Mouse (Mus musculus): ENCODE measurements around the gene Pstk. TPM values are rescaled to one million over a fixed set of nuclear protein-coding genes. Genes with fewer than 3 reads are reported as not detected.
A peak's percentile ranks its signal among the peaks of the same experiment; 100 is the strongest.

Gene Pstk
- total and polyA plus RNA-seq, 3 experiments = 35.0 to 59.5 (median 43.4) TPM

DNA sequence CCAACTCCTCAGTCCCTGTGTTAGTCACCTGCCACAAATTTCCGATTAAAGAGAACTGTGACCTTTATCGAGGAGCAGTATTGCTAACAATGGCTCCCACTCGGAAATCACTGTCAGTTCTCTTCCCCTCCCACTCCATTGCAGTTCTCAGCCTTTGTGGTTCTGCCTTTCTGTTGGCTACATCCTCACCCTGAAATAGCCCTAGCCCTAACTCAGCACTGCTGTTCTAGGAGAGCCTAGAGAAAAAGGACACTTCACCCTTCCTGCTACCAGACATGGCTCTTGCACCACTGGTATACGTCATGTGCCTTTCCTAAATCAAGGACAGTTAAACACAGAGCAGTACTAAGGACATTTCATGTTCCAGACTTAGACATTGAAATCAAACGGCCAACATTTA, 56.4 kb downstream of the Pstk start:
- 79% methylated on average over 5 of the region's 5 CpGs for WGBS
- DNase-seq = no peak
- H3K27ac ChIP-seq = no peak overlapping the region
- intact Hi-C loops (cut with DNase I) = no loop called here
- no peaks in the 10 kb centered on the region for H3K4me1 ChIP-seq (ENCODE audit: control insufficient read depth, insufficient read depth, low read length)
- no peaks in the 10 kb centered on the region for H3K36me3 ChIP-seq (ENCODE audit: control insufficient read depth, insufficient read depth, low read length)
- TF ChIP-seq POLR2A (IDR thresholded peaks at IDR 0.05; ENCODE audit: insufficient read depth, low read depth, low read length) = no peak
- no peak for TF ChIP-seq EP300 (IDR thresholded peaks at IDR 0.05; ENCODE audit: insufficient read depth, low read depth, low read length)
- TF ChIP-seq CTCF (IDR thresholded peaks at IDR 0.05) = no peak
- H3K9ac ChIP-seq (ENCODE audit: low read depth, low read length) = no peak overlapping the region
- no peak overlapping the region for H3K4me3 ChIP-seq
- 0 out of 2 replicates have a peak, but pooled peaks cover 2% of the 10 kb centered on the region for H3K79me2 ChIP-seq (replicated peaks; ENCODE audit: control insufficient read depth, insufficient read depth, low read length)
- no peaks in the 10 kb centered on the region for H3K27me3 ChIP-seq (ENCODE audit: control insufficient read depth, insufficient read depth, low read length)

DNA sequence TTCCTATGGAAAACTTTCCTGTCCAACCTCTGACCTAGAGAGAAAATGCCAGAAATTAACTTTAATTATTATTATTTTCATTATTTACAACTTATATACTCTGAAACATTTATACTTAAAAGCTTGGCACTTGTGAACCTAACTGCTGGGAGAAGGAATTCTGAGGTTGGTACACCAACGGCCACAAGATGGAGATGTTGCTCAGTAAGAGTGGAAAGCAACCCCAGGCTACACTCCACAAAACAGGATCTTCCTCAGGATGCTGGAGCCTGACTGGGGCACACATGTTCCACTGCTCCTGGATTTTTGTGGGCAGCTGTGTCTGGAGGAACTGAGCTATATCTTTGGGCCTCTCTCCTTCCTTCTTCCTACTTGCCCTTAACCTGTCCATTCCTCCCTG, 61.3 kb downstream of the Pstk start:
- no peaks in the 10 kb centered on the region for H3K27me3 ChIP-seq (ENCODE audit: control insufficient read depth, insufficient read depth, low read length)
- TF ChIP-seq CTCF (IDR thresholded peaks at IDR 0.05) (peak; percentile 72), POLR2A (IDR thresholded peaks at IDR 0.05; ENCODE audit: insufficient read depth, low read depth, low read length) (no peak)
- DNase-seq = no peak
- H3K27ac ChIP-seq = no peak overlapping the region
- WGBS = 10% methylated on average over 1 of the region's 1 CpGs
- intact Hi-C loops (cut with DNase I) = loop anchor here (5.0 kb wide), 1 partner anchor 450 kb away; no protein-coding TSS in a partner anchor
- no peaks in the 10 kb centered on the region for H3K4me1 ChIP-seq (ENCODE audit: control insufficient read depth, insufficient read depth, low read length)
- H3K9ac ChIP-seq (ENCODE audit: low read depth, low read length) = no peak overlapping the region
- no peaks in the 10 kb centered on the region; the same call in 1 of the 2 replicates for H3K36me3 ChIP-seq (ENCODE audit: control insufficient read depth, insufficient read depth, low read length)
- no peak overlapping the region for H3K4me3 ChIP-seq
- no peaks in the 10 kb centered on the region for H3K79me2 ChIP-seq (replicated peaks; ENCODE audit: control insufficient read depth, insufficient read depth, low read length)

DNA sequence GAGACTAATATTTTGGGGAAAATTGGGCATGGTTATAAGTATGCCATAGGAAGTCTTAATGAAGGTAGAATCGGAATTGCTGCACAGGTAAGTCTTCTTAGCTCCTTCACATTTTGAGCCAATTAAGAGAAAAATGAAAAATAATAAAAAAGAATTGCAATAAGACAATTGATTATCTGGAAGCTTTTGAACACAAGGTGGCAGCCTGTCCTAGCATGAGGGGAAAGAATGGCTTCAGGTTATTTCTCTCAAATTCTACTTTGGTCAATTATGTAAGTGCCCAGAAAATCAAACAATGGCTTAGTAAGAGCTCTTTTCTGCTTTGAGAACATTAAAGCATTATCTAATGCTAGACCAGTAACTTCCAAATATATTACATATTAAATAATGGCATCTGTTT, 63.3 kb downstream of the Pstk start:
- Histone ChIP-seq H3K4me3 (no peak overlapping the region), H3K4me1 (ENCODE audit: control insufficient read depth, insufficient read depth, low read length) (no peaks in the 10 kb centered on the region), H3K9ac (ENCODE audit: low read depth, low read length) (no peak overlapping the region), H3K36me3 (ENCODE audit: control insufficient read depth, insufficient read depth, low read length) (no peaks in the 10 kb centered on the region; the same call in 1 of the 2 replicates), H3K27ac (no peak overlapping the region), H3K79me2 (replicated peaks; ENCODE audit: control insufficient read depth, insufficient read depth, low read length) (no peaks in the 10 kb centered on the region), H3K27me3 (ENCODE audit: control insufficient read depth, insufficient read depth, low read length) (no peaks in the 10 kb centered on the region)
- 82% methylated on average over 1 of the region's 1 CpGs for WGBS
- DNase-seq = no peak
- TF ChIP-seq CTCF (IDR thresholded peaks at IDR 0.05) (no peak), EP300 (IDR thresholded peaks at IDR 0.05; ENCODE audit: insufficient read depth, low read depth, low read length) (no peak), POLR2A (IDR thresholded peaks at IDR 0.05; ENCODE audit: insufficient read depth, low read depth, low read length) (no peak)
- intact Hi-C loops (cut with DNase I) = loop anchor here (5.0 kb wide), 1 partner anchor 448 kb away; no protein-coding TSS in a partner anchor

DNA sequence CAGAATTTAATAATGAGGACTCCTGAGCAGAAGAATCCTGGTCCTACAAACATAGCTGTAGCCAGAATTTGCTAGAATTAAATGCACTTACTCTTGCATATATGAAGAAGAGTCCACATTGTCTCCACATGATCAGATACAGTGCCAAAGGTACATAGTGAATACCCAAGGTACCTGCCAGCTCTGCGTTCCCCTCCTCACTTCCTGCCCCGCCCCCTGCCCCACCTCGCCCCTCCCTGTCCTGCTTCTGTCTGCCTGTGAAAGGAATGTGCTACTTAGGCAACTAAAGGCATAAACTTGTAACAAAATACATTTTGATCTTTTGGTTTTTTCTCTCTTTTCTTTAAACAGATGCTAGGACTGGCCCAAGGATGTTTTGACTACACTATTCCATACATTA, 66.1 kb downstream of the Pstk start:
- no peak overlapping the region for H3K4me3 ChIP-seq
- H3K36me3 ChIP-seq (ENCODE audit: control insufficient read depth, insufficient read depth, low read length) = no peaks in the 10 kb centered on the region; the same call in 1 of the 2 replicates
- intact Hi-C loops (cut with DNase I) = no loop called here
- no peak overlapping the region for H3K9ac ChIP-seq (ENCODE audit: low read depth, low read length)
- 76% methylated on average over 3 of the region's 3 CpGs for WGBS
- no peaks in the 10 kb centered on the region for H3K79me2 ChIP-seq (replicated peaks; ENCODE audit: control insufficient read depth, insufficient read depth, low read length)
- H3K27me3 ChIP-seq (ENCODE audit: control insufficient read depth, insufficient read depth, low read length) = no peaks in the 10 kb centered on the region
- H3K4me1 ChIP-seq (ENCODE audit: control insufficient read depth, insufficient read depth, low read length) = no peaks in the 10 kb centered on the region
- DNase-seq = no peak
- no peak overlapping the region for H3K27ac ChIP-seq
- TF ChIP-seq CTCF (IDR thresholded peaks at IDR 0.05) (no peak), POLR2A (IDR thresholded peaks at IDR 0.05; ENCODE audit: insufficient read depth, low read depth, low read length) (no peak), EP300 (IDR thresholded peaks at IDR 0.05; ENCODE audit: insufficient read depth, low read depth, low read length) (no peak)

Other genes with a start within 250 kb of the Pstk start
- gene 4933402N03Rik, start 224.8 kb upstream of the Pstk start, total RNA-seq (2021) = not detected
- gene 4933402N03Rik, start 224.8 kb upstream of the Pstk start, polyA plus RNA-seq (2012; rRNA removed) = not detected in 2 replicates
- gene 5430419D17Rik, start 196.7 kb upstream of the Pstk start, total RNA-seq (2021) = 10 to 100 TPM in 1 of 2 experiments, 1 to 10 TPM in 1; 9.9 to 10.3 TPM
- gene 5430419D17Rik, start 196.7 kb upstream of the Pstk start, polyA plus RNA-seq (2012; rRNA removed) = 0.61 and 1.1 TPM in 2 replicates
- gene Cuzd1, start 48.8 kb upstream of the Pstk start, total RNA-seq (2021) = under 1 TPM; 0.21 to 0.32 TPM
- 0.64 and 0.79 TPM in 2 replicates for gene Cuzd1, start 48.8 kb upstream of the Pstk start, polyA plus RNA-seq (2012; rRNA removed)
- gene Fam24b, start 41.6 kb upstream of the Pstk start, total RNA-seq (2021) = not detected
- not detected in 2 replicates for gene Fam24b, start 41.6 kb upstream of the Pstk start, polyA plus RNA-seq (2012; rRNA removed)
- not detected for gene Fam24a, start 37.3 kb upstream of the Pstk start, total RNA-seq (2021)
- not detected in 2 replicates for gene Fam24a, start 37.3 kb upstream of the Pstk start, polyA plus RNA-seq (2012; rRNA removed)
- 10 to 100 TPM in 1 of 2 experiments, 1 to 10 TPM in 1; 9.7 to 17.1 TPM for gene 2310057M21Rik, start 8.4 kb upstream of the Pstk start, total RNA-seq (2021)
- gene 2310057M21Rik, start 8.4 kb upstream of the Pstk start, polyA plus RNA-seq (2012; rRNA removed) = 6.2 and 8.1 TPM in 2 replicates
- gene Ikzf5, start 39.4 kb downstream of the Pstk start, total RNA-seq (2021) = 10 to 100 TPM; 33.5 to 39.5 TPM
- gene Ikzf5, start 39.4 kb downstream of the Pstk start, polyA plus RNA-seq (2012; rRNA removed) = 9.9 and 17.0 TPM in 2 replicates
- gene Acadsb, start 39.5 kb downstream of the Pstk start, total RNA-seq (2021) = 100 to 1,000 TPM; 233 to 264 TPM
- 22.7 and 67.6 TPM in 2 replicates for gene Acadsb, start 39.5 kb downstream of the Pstk start, polyA plus RNA-seq (2012; rRNA removed)
- gene Hmx3, start 171.7 kb downstream of the Pstk start, total RNA-seq (2021) = not detected
- gene Hmx3, start 171.7 kb downstream of the Pstk start, polyA plus RNA-seq (2012; rRNA removed) = not detected in 2 replicates
- gene Hmx2, start 177.6 kb downstream of the Pstk start, total RNA-seq (2021) = not detected
- gene Hmx2, start 177.6 kb downstream of the Pstk start, polyA plus RNA-seq (2012; rRNA removed) = not detected in 2 replicates
- gene Bub3, start 189.1 kb downstream of the Pstk start, total RNA-seq (2021) = 10 to 100 TPM; 25.0 to 29.8 TPM
- gene Bub3, start 189.1 kb downstream of the Pstk start, polyA plus RNA-seq (2012; rRNA removed) = 34.5 and 57.8 TPM in 2 replicates

Data from heart, adult 2 months (tissue).